Mouse (Mus musculus) G1E (cell line): ENCODE data around the gene Tapbp. TPM values are rescaled to one million over a fixed set of nuclear protein-coding genes. Genes with fewer than 3 reads are reported as not detected.

Experiments used
- ATAC-seq: 2 replicates; pipeline ENCODE4 v1.8.0; 2016; ENCODE audit warnings: mild to moderate bottlenecking; ENCODE audit not compliant: insufficient number of reproducible peaks, poor library complexity, low FRiP score, severe bottlenecking; ENCODE audit errors: extremely low read depth
- DNase-seq: peaks from one replicate; pipeline ENCODE4 v3.0.0; 2012; ENCODE audit warnings: low spot score
- H3K27me3 ChIP-seq: 2 replicates; pipeline ENCODE4 v1.6.1; 2012; ENCODE audit warnings: mild to moderate bottlenecking, low read length, inconsistent platforms; ENCODE audit not compliant: insufficient read depth
- H3K36me3 ChIP-seq: replicated peaks from 2 replicates; pipeline ENCODE3; 2012; ENCODE audit warnings: mild to moderate bottlenecking, inconsistent platforms
- H3K4me1 ChIP-seq: 2 replicates; pipeline ENCODE4 v1.6.1; 2012; ENCODE audit warnings: low read depth, low read length, inconsistent platforms, mixed read lengths; ENCODE audit not compliant: insufficient read depth
- H3K4me3 ChIP-seq: 2 replicates; pipeline ENCODE4 v1.5.1; 2012; ENCODE audit warnings: low read depth, mild to moderate bottlenecking, inconsistent platforms, low read length, moderate library complexity, mixed read lengths
- H3K9me3 ChIP-seq: replicated peaks from 2 replicates; pipeline ENCODE4 v1.6.1; 2012; ENCODE audit warnings: inconsistent platforms
- CTCF ChIP-seq: IDR thresholded peaks from 2 replicates; pipeline ENCODE4 v1.5.1; 2012; ENCODE audit warnings: low read depth, low read length, inconsistent platforms, mixed read lengths
- GATA1 ChIP-seq: IDR thresholded peaks from 2 replicates; pipeline ENCODE4 v1.6.1; 2012; ENCODE audit warnings: borderline replicate concordance, low read length, inconsistent platforms, mixed read lengths
- GATA2 ChIP-seq: IDR thresholded peaks from 2 replicates; pipeline ENCODE4 v1.6.1; 2012; ENCODE audit warnings: low read depth, low read length, inconsistent platforms, borderline replicate concordance
- POLR2AphosphoS5 ChIP-seq: IDR thresholded peaks from 2 replicates; pipeline ENCODE4 v1.6.1; 2012; ENCODE audit warnings: low read depth, low read length, inconsistent platforms; ENCODE audit not compliant: insufficient replicate concordance
- TAL1 ChIP-seq: conservative IDR thresholded peaks from 2 replicates; pipeline ENCODE4 v1.6.1; 2012; ENCODE audit warnings: low read depth, low read length, inconsistent platforms, mixed read lengths
- polyA plus RNA-seq: library from polyadenylated mRNA; stranded (reverse); fragments of >175 nt; gene quantifications from 2 replicates; pipeline ENCODE4 v1.2.3, GENCODE M21; 2012
- total RNA-seq, 2 experiments: library from RNA; stranded (forward) in 1 of 2; stranded (reverse) in 1 of 2; fragments of 200-1000 nt in 1 of 2; fragments of >200 nt in 1 of 2; fragmentation: Nextera tagmentation in 1 of 2; gene quantifications; 2 replicates each; pipeline ENCODE4 v1.2.3; 2014 to 2017

Gene Tapbp
- total and polyA plus RNA-seq, 3 experiments: 17.0 to 142 (median 43.0) TPM

GRCm38 (mm10) chr17:33924577-33925283 is 9.0 kb downstream of the Tapbp start:
- ATAC-seq: peak; percentile 32; the same call in 1 of the 2 replicates

GRCm38 (mm10) chr17:33925406-33926116 is 9.9 kb downstream of the Tapbp start:
- peak overlapping the region; percentile 45; the same call in 1 of the 2 replicates for H3K4me3 ChIP-seq
- 0 out of 2 replicates have a peak, but pooled peaks have one; percentile 2 for TF ChIP-seq CTCF
- TF ChIP-seq POLR2AphosphoS5: no peak
- H3K9me3 ChIP-seq: no peaks in the 10 kb centered on the region
- H3K27me3 ChIP-seq: no peaks in the 10 kb centered on the region
- peaks cover 69% of the 10 kb centered on the region for H3K4me1 ChIP-seq
- ATAC-seq (no peak), DNase-seq (no peak)
- peaks cover 67% of the 10 kb centered on the region for H3K36me3 ChIP-seq

More at GRCm38 (mm10) chr17:33924577-33925283, 9.0 kb downstream of the Tapbp start:
- peaks cover 67% of the 10 kb centered on the region for H3K36me3 ChIP-seq
- DNase-seq: no peak
- peaks cover 74% of the 10 kb centered on the region for H3K4me1 ChIP-seq
- no peaks in the 10 kb centered on the region for H3K27me3 ChIP-seq
- TF ChIP-seq GATA1: no peak
- TF ChIP-seq POLR2AphosphoS5: no peak
- TF ChIP-seq GATA2: no peak
- no peak for TF ChIP-seq TAL1
- peak; percentile 79 for TF ChIP-seq CTCF
- no peaks in the 10 kb centered on the region for H3K9me3 ChIP-seq
- H3K4me3 ChIP-seq: peak overlapping the region; percentile 24; the same call in 1 of the 2 replicates

GRCm38 (mm10) chr17:33926207-33926932 is 10.7 kb downstream of the Tapbp start:
- peak overlapping the region; percentile 21; the same call in 1 of the 2 replicates for H3K4me3 ChIP-seq
- no peaks in the 10 kb centered on the region for H3K9me3 ChIP-seq
- no peak for TF ChIP-seq GATA1
- no peak for TF ChIP-seq POLR2AphosphoS5
- TF ChIP-seq TAL1: no peak
- no peak for TF ChIP-seq CTCF
- H3K27me3 ChIP-seq: no peaks in the 10 kb centered on the region
- DNase-seq (no peak), ATAC-seq (no peak)
- H3K4me1 ChIP-seq: peaks cover 69% of the 10 kb centered on the region
- peaks cover 64% of the 10 kb centered on the region for H3K36me3 ChIP-seq

GRCm38 (mm10) chr17:33928251-33928947 is 12.7 kb downstream of the Tapbp start:
- no peak for ATAC-seq
- peaks cover 69% of the 10 kb centered on the region for H3K36me3 ChIP-seq

GRCm38 (mm10) chr17:33929371-33930279 is 13.9 kb downstream of the Tapbp start, which contains the start of gene Rgl2:
Rgl2 (plus strand) TSS chr17:33929543.
- H3K36me3 ChIP-seq: peaks cover 71% of the 10 kb centered on the region
- peak within 1 kb of the TSS; percentile 91 for H3K4me3 ChIP-seq
- H3K9me3 ChIP-seq: no peaks in the 10 kb centered on the region
- ATAC-seq (peak; percentile 47), DNase-seq (peak; percentile 89)
- peaks cover 73% of the 10 kb centered on the region for H3K4me1 ChIP-seq
- no peak for TF ChIP-seq TAL1
- TF ChIP-seq CTCF: no peak
- TF ChIP-seq POLR2AphosphoS5: no peak
- no peak for TF ChIP-seq GATA2
- no peak for TF ChIP-seq GATA1
- H3K27me3 ChIP-seq: no peaks in the 10 kb centered on the region

More at GRCm38 (mm10) chr17:33928251-33928947, 12.7 kb downstream of the Tapbp start:
- Histone ChIP-seq H3K4me1 (peaks cover 72% of the 10 kb centered on the region), H3K4me3 (peak overlapping the region; percentile 91), H3K9me3 (no peaks in the 10 kb centered on the region), H3K27me3 (no peaks in the 10 kb centered on the region)
- no peak for DNase-seq
- TF ChIP-seq CTCF (no peak), TAL1 (no peak), GATA1 (no peak), GATA2 (no peak), POLR2AphosphoS5 (no peak)
